Mouse (Mus musculus) kidney, adult 9 months (tissue): Measurements from ENCODE around the gene Tmem131.

ENCODE experiments used
- DNase-seq: peaks from one replicate; pipeline ENCODE4 v3.0.0; 2022

Gene Tmem131

DNA sequence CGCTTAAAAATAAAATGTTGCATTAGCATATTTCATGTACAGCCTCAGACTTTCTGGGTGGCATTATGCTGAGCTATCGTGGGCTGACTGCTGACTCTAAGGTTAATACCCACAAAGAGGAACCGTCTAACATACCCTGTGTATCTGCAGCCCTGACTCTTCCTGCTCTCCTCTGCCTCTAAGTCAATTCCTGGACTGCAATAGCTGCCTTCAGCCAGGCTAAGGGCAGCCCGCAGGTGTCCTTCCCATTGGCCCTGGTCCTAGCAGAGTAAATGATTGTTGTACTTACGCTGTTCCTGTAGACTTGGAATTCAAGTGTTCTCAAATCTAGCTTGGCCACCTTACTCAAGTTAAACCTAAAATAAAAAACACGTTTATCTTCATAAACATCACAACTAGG, 128.3 kb downstream of the Tmem131 start:
- peak; percentile 35 for DNase-seq

DNA sequence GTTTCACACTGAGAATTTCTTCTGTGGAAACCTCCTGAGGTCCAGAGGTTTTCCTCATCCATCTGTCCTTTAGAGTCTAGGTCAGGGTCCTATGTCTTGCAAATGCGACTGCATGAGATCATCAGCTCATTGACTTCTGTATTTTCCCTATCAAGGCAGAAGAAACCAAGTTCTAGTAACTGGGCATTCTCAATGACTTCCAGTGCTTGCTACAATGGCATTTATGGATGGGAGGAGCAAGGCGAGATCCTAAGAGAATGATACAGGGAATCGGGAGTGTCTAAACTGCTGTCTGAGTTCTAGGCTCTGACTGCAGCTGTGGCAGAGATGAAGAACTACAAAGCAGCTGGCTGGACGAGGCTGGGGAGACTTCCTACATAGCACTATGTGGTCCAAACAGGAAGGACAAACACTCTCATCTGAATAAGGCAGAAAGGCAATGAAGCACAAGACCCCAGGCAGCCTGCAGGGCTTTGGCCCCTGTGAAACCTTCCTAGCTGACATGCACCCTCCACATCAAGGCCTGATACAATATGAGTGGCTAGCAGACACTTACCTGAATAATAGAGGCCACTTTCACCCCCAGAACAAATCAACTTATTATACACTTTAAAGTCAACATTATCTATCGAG, 129.1 kb downstream of the Tmem131 start:
- DNase-seq: no peak

- DNase-seq: no peak
These were observed 130.1 kb downstream of the Tmem131 start for GRCm38 (mm10) chr1:36813415-36813814.

- DNase-seq: no peak
These were observed 131.7 kb downstream of the Tmem131 start for GRCm38 (mm10) chr1:36811806-36812205.

- no peak for DNase-seq
These were observed 135.5 kb downstream of the Tmem131 start for GRCm38 (mm10) chr1:36807782-36808565.

DNA sequence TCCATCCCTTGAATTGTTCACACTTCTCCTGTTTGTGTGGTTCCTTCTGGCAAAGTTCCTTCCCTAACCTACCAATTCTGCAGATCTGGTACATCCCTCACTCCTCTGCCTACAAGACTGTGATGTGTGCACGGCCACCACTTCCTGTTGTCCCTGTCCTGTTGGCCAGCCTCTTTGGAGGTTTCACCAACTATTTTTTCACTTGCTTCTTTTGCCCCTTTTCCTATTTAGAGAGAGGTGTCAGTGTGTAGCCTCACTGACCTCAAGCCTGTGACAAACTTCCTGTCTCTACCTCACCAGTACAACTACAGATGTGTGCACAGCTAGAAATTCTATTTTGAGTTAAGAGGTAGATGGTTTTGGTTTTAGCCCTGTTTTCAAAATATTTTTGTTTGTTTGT, 136.4 kb downstream of the Tmem131 start:
- DNase-seq: no peak

GRCm38 (mm10) chr1:36806181-36806905, 137.1 kb downstream of the Tmem131 start:
- DNase-seq: no peak

GRCm38 (mm10) chr1:36804833-36805232, 138.6 kb downstream of the Tmem131 start:
- no peak for DNase-seq

DNA sequence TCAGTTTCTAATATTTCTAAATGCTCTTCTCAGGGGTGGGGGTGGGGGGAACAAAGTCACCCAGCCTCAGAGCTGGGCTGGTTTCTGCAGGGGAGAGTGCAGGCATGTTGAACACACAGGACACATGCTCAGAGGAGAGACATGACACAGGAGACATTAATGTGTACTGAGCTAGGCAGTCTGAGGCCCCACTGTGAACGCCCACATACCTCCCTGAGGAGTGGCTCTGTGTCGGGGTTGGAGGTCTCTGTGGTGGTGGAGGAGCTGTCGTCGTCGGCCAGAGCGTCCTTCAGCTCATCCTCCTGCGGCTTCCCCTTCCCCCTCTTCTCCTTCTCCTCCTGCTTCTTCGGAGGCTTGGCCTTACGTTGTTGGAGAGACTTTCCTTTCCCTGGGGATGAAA, 139.2 kb downstream of the Tmem131 start:
- no peak for DNase-seq

GRCm38 (mm10) chr1:36800379-36801011, 143.0 kb downstream of the Tmem131 start:
- no peak for DNase-seq

GRCm38 (mm10) chr1:36797481-36797880, 146.0 kb downstream of the Tmem131 start:
- DNase-seq: no peak

- no peak for DNase-seq
These were observed 146.8 kb downstream of the Tmem131 start for GRCm38 (mm10) chr1:36796711-36797110.

GRCm38 (mm10) chr1:36789416-36789815, 154.1 kb downstream of the Tmem131 start:
- DNase-seq: no peak

- no peak for DNase-seq
These were observed 157.1 kb downstream of the Tmem131 start for GRCm38 (mm10) chr1:36786377-36786776.

DNA sequence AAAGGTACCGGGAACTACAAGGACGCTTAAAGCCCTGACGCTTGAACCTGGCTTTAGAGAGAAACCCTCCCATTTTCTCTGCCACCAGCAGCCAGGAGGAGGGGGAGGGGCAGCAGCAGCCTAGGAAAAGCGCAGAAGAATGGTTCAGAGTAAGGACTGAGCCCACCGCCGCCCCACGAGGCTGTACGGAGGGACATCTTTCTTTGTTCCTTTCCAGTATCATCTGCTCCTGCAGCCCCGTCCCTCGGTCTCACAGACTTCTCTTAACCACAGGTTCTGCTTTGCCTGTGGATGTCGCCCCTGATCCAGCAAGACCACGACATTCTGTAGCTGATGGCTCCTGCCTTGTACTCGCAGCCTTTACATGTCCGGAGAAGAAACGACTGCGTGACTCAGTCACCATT, 158.2 kb downstream of the Tmem131 start:
- DNase-seq: no peak

DNA sequence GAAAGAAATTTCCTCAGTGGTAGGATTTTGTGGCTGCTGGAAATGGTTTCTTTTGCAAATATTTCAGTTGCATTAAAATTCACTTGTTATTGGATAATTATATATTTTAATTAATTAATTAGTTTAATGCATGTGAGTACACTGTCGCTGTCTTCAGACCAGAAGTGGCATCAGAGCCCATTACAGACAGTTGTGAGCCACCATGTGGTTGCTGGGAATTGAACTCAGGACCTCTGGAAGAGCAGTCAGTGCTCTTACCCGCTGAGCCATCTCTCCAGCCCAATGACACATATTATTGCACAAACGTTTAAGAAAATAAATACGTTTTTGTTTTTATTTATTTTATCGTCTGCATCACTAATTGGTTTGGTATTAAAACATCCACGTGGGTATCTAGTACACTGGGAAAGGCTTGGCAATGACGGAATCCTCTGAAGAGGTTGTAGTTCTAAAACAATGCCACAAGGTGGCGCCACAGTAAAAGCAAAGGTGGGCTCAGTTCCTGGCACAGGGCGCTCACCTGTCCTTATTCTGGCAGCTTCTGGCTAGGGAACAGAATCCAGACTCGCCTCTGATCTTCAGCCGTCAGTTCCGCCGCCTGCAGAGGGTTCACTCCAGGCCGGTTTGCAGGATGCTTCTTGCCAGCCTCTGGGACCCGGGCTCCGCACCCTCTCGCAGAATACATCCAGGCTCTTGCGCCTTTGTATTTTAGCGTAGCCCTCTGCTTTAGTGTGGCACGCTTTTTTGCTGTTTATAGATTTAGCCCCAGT, 158.9 kb downstream of the Tmem131 start:
- peak; percentile 84 for DNase-seq

DNA sequence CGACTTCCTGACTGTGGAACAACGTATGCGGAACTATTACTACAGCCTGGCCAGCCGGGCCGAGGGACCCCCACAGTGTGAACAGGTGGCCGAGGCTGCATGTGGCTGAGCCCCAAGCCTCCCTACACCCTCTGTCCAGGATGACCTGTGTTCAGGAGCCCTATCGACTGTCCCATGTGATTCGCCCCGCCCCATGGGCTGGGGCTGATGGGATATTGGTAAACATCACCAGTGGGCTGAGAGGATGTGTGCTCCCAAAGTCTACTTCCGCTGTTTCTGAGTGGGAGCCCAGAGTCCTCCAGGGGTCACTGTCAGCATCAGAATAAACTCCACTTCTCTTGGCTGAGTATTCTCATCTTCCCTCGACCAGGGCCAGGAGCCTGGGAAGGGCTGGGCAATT, 161.0 kb downstream of the Tmem131 start:
- DNase-seq: no peak

DNA sequence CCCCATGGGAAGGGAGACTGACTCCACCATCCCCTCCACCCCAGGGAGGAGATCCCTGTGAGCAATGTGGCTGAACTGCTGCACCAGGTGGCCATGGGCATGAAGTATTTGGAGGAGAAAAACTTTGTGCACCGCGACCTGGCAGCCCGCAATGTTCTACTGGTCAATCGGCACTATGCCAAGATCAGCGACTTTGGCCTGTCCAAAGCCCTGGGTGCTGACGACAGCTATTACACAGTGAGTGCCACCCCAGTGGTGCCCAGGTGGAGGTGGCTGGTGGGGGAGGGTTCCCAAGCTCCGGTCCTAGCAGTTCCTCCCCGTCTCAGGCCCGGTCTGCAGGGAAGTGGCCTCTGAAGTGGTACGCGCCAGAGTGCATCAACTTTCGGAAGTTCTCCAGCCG, 162.7 kb downstream of the Tmem131 start:
- peak; percentile 56 for DNase-seq

DNA sequence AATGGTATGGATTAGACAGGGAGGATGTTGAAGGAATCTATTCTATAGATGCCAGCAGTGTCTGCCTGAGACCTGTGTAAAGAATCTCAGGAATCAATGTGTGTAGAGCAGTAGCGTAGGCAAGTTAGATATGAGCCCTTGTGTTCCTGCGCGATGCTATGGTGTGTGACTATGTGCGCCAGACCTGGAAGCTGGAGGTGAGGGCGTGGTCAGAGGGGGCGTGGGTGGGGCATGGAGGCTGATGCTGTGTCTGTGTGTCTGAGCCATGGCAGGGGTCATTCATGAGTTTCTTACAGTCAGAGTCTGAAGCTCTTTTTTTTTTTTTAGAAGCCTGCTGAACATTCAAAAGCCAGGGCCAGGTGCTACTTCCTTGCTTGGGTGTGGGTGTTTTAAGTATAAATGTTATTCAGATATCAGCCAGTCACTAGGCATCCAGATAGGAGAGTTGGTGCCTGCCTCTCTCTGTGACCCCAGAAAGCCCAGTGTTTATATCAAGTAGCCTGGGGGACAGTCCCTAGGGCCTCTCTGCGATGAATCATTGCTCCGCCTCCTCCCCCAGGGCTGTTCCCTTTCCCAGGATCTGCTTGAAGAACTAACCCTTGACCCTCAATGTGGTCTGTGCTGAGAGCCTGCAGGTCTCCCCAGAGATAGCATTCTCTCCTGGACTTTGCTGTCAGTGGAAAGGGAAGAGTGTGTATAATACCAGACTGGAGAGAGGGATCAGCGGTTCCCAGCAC, 171.1 kb downstream of the Tmem131 start:
- DNase-seq: no peak

- DNase-seq: no peak
These were observed 172.5 kb downstream of the Tmem131 start for GRCm38 (mm10) chr1:36770998-36771397.

DNA sequence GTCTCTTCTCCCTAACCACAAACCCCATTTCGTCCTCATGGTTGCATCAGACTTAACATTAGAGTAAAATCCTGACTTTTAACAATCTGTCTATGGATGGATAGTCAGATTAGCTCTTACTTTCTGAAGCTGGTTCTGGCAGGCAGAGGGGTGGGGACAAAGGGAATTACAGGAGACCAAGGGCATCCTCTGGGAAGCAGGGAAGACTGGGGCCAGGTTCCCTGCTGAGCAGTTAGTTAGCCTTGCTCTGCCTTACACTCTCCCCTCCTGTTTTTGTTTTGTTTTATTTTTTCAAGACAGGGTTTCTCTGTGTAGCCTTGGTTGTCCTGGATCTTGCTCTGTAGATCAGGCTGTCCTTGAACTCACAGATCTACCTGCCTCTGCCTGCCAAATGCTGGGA, 173.5 kb downstream of the Tmem131 start:
- no peak for DNase-seq

DNA sequence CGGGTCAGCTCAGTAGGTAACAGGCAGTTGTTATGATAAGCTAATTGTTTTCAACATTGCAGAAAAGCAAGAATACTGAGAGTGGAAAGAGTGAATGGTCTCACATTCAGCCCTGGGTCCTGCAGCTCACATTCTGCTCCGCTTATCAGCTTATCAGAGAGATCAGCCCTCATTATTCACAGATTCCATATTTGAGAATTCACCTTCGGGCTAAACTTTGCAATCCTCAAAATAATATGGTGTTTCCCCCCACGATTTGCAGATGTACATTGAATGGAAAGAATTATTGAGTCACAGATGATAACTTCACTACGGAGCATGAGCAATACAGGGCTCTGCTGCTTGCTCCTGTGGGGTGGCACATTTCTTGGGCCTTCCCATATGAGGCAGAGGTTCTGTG, 174.7 kb downstream of the Tmem131 start:
- DNase-seq: no peak
